Mouse (Mus musculus) telencephalon, adult 2 months (tissue): ENCODE results near the gene Prr29.

Experiments used
- DNase-seq: peaks from one replicate; pipeline ENCODE4 v3.0.0-alpha.2; 2011; ENCODE audit warnings: low read depth, low spot score

The Prr29 gene

GRCm38 (mm10) chr11:106410011-106410410 is 44.7 kb downstream of the Prr29 start:
- no peak for DNase-seq

GRCm38 (mm10) chr11:106410507-106410906 is 45.2 kb downstream of the Prr29 start:
- DNase-seq: no peak

GRCm38 (mm10) chr11:106411157-106411556 is 45.9 kb downstream of the Prr29 start:
- DNase-seq: no peak

- no peak for DNase-seq
These were observed 47.5 kb downstream of the Prr29 start for GRCm38 (mm10) chr11:106412641-106413360.

- no peak for DNase-seq
These were observed 51.1 kb downstream of the Prr29 start for GRCm38 (mm10) chr11:106416331-106416730.

- no peak for DNase-seq
These were observed 52.6 kb downstream of the Prr29 start for GRCm38 (mm10) chr11:106417860-106418259.

- peak; percentile 83 for DNase-seq
These were observed 53.4 kb downstream of the Prr29 start for GRCm38 (mm10) chr11:106418622-106419196.

- DNase-seq: no peak
These were observed 54.2 kb downstream of the Prr29 start for GRCm38 (mm10) chr11:106419262-106420102.

GRCm38 (mm10) chr11:106425201-106425600 is 59.9 kb downstream of the Prr29 start:
- no peak for DNase-seq

GRCm38 (mm10) chr11:106426447-106426846 is 61.2 kb downstream of the Prr29 start:
- no peak for DNase-seq
